10 mouse cellular contexts compared by ENCODE assay signal in the genomic region with DNA sequence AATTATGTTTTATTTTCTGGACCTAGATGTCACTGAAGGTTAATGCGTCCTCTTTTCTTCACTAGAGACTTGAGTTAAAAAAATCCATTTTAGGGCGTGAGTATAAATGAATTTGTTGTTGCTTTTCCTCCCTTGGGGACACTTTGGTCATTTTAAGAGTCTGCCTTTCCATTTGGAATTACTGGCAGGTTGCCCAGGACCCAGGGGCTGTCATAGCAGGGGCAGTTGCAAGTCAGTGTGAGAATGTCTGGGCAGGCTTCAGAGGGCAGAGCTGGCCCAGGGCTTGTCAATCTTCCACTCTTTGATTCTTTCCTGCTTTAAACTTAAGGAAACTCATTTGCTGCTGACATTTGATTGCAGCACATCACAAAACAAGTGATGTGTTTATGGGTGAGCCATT. TPM values are rescaled to one million over a fixed set of nuclear protein-coding genes. Genes with fewer than 3 reads are reported as not detected.
DNase-seq lines count a peak whose midpoint lies in the region; ATAC-seq and TF ChIP-seq lines count a peak whose summit lies in the region.
"Had no signal": no experiment of that assay in that cellular context is flagged by ENCODE, and none has a peak within 500 bp of the region (broad histone marks: within the 10 kb centered on the region; RNA-seq: fewer than 3 reads in every experiment).

No protein-coding gene starts in this region.

- H3K4me2 ChIP-seq in lung, embryonic 14.5 days: no peak overlapping the region
- H3K4me2 ChIP-seq in neural tube, embryonic 15.5 days: no peak overlapping the region
- H3K4me2 ChIP-seq: limb, embryonic 13.5 days; midbrain, embryonic 15.5 days had no signal

- H3K9ac ChIP-seq in lung, embryonic 14.5 days: no peak overlapping the region
- H3K9ac ChIP-seq in neural tube, embryonic 15.5 days (replicated peaks): no peak overlapping the region
- H3K9ac ChIP-seq: limb, embryonic 13.5 days; midbrain, embryonic 15.5 days had no signal

- 78% methylated on average over 2 of the region's 2 CpGs for WGBS in lung, embryonic 14.5 days
- 87% methylated on average over 2 of the region's 2 CpGs for WGBS in lung, adult 2 months
- WGBS in neural tube, embryonic 15.5 days: 43% methylated on average over 2 of the region's 2 CpGs

- ATAC-seq in lung, embryonic 14.5 days (ENCODE audit: insufficient read depth): no peak
- no peak for ATAC-seq in neural tube, embryonic 15.5 days (ENCODE audit: low FRiP score)
- ATAC-seq: midbrain, embryonic 15.5 days had no signal

- H3K36me3 ChIP-seq in lung, embryonic 14.5 days (ENCODE audit: insufficient read depth): 0 out of 2 replicates have a peak, but pooled peaks cover 7% of the 10 kb centered on the region
- 0 out of 2 replicates have a peak, but pooled peaks cover 2% of the 10 kb centered on the region for H3K36me3 ChIP-seq in neural tube, embryonic 15.5 days
- H3K36me3 ChIP-seq: limb, embryonic 13.5 days; midbrain, embryonic 15.5 days had no signal

- DNase-seq in lung, embryonic 14.5 days: peak; percentile 64
- no peak for DNase-seq in lung, adult 2 months
- peak; percentile 50 for DNase-seq in adrenal gland, postnatal 14 days
- DNase-seq in cerebellum, adult 9-11 months: peak; percentile 28
- DNase-seq in kidney, postnatal 14 days: peak; percentile 79
- DNase-seq in thymus, postnatal 0 days (ENCODE audit: low spot score): no peak
- DNase-seq: thymus, postnatal 36 days had no signal

- H3K4me1 ChIP-seq in lung, embryonic 14.5 days (ENCODE audit: insufficient read depth): no peaks in the 10 kb centered on the region
- H3K4me1 ChIP-seq in lung, adult 2 months (ENCODE audit: control insufficient read depth, insufficient read depth, low read length): no peaks in the 10 kb centered on the region; the same call in 1 of the 2 replicates
- H3K4me1 ChIP-seq in neural tube, embryonic 15.5 days: no peaks in the 10 kb centered on the region

- H3K27ac ChIP-seq in lung, embryonic 14.5 days (ENCODE audit: low read depth): no peak overlapping the region
- no peak overlapping the region for H3K27ac ChIP-seq in neural tube, embryonic 15.5 days (replicated peaks)
- H3K27ac ChIP-seq: limb, embryonic 13.5 days; midbrain, embryonic 15.5 days had no signal

- no peaks in the 10 kb centered on the region for H3K27me3 ChIP-seq in lung, embryonic 14.5 days (ENCODE audit: insufficient read depth, low read length)
- H3K27me3 ChIP-seq in neural tube, embryonic 15.5 days (replicated peaks): no peaks in the 10 kb centered on the region
- H3K27me3 ChIP-seq: limb, embryonic 13.5 days; midbrain, embryonic 15.5 days had no signal

- no peaks in the 10 kb centered on the region for H3K9me3 ChIP-seq in lung, embryonic 14.5 days (ENCODE audit: low read depth, low read length)
- no peaks in the 10 kb centered on the region for H3K9me3 ChIP-seq in neural tube, embryonic 15.5 days (replicated peaks)
- H3K9me3 ChIP-seq: limb, embryonic 13.5 days; midbrain, embryonic 15.5 days had no signal

- no peak overlapping the region for H3K4me3 ChIP-seq in lung, embryonic 14.5 days (ENCODE audit: low read depth, low read length)
- H3K4me3 ChIP-seq in lung, adult 2 months (replicated peaks; ENCODE audit: extremely low read depth, low read depth, low read length): no peak overlapping the region
- no peak overlapping the region for H3K4me3 ChIP-seq in neural tube, embryonic 15.5 days (replicated peaks)
- H3K4me3 ChIP-seq: limb, embryonic 13.5 days; midbrain, embryonic 15.5 days had no signal

- no peak for TF ChIP-seq POLR2A in lung, adult 2 months (IDR thresholded peaks at IDR 0.05; ENCODE audit: borderline replicate concordance, extremely low read depth, low read depth, low read length)

- TF ChIP-seq CTCF in lung, embryonic 14.5 days (IDR thresholded peaks at IDR 0.05; ENCODE audit: low read depth): no peak
- TF ChIP-seq CTCF in lung, adult 2 months (IDR thresholded peaks at IDR 0.05; ENCODE audit: insufficient read depth, low read length): no peak

RNA-seq across cellular contexts. Expression of a gene that starts 45.7 kb away (rescaled TPM):
- 27.3 and 33.1 TPM in 2 replicates for polyA plus RNA-seq in lung, embryonic 14.5 days (2014; fragmentation: Nextera tagmentation; extraction: Ambion mirVana)
- polyA plus RNA-seq in lung, adult 2 months (2012; rRNA removed): 7.1 and 11.1 TPM in 2 replicates
- 40.2 and 41.8 TPM in 2 replicates for total RNA-seq in adrenal gland, postnatal 14 days (2021)
- polyA plus RNA-seq in neural tube, embryonic 15.5 days (2015; fragmentation: Nextera tagmentation; extraction: Ambion mirVana): 38.8 and 40.7 TPM in 2 replicates
- polyA plus RNA-seq in thymus, postnatal 0 days (2015; fragmentation: Nextera tagmentation; extraction: Ambion mirVana): 22.0 and 26.9 TPM in 2 replicates

Comparison
In these comparisons a context has a peak if more than half of its experiments do, and no peak if none do; other contexts are left out.
1. DNase-seq: peak in lung, embryonic 14.5 days (single experiment), adrenal gland, postnatal 14 days (single experiment), cerebellum, adult 9-11 months (single experiment) and kidney, postnatal 14 days (single experiment); none in lung, adult 2 months (single experiment) and thymus, postnatal 0 days (single experiment).